Comparison of ENCODE assay signal across 8 mouse cellular contexts in the genomic region with DNA sequence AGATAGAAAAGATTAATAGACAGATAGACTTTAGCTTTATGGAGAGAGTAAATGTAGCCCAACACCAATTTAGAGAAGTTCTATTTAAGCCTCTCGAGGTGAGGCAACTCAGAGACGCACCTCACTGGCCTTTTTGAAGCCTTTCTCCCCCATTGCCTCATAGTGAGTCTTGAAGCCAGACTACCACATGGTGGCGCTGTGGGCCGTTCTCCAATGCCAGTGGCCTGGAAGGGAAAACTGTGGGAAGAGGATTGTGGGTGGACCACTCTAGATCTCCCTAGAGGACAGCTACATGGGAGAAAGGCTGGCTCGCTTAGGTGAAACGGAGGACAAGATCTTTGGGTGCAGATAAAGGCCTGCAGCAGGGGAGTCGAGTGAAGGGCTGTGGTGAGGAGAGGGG.
DNase-seq lines count a peak whose midpoint lies in the region; ATAC-seq and TF ChIP-seq lines count a peak whose summit lies in the region.

No protein-coding gene starts in this region.

- no peaks in the 10 kb centered on the region for H3K79me2 ChIP-seq in liver, adult 2 months (ENCODE audit: control insufficient read depth, insufficient read depth, low read length)

- no peaks in the 10 kb centered on the region for H3K36me3 ChIP-seq in liver, adult 2 months (ENCODE audit: control insufficient read depth, insufficient read depth, low read length)

- no peak for ATAC-seq in inflammation-experienced regulatory T-cells, adult 6 months

- H3K27ac ChIP-seq in liver, adult 2 months (replicated peaks; ENCODE audit: insufficient read depth, low read depth, low read length) = no peak overlapping the region

- TF ChIP-seq CTCF in liver, adult 2 months (IDR thresholded peaks at IDR 0.05; ENCODE audit: low read depth, low read length) = peak; percentile 78

- no peaks in the 10 kb centered on the region for H3K27me3 ChIP-seq in liver, adult 2 months (ENCODE audit: control insufficient read depth, insufficient read depth, low read length)

- H3K4me1 ChIP-seq in liver, adult 2 months (ENCODE audit: control insufficient read depth, insufficient read depth, low read length) = no peaks in the 10 kb centered on the region

- no peak overlapping the region for H3K9ac ChIP-seq in liver, adult 2 months (ENCODE audit: low read depth, low read length)

- no peak for TF ChIP-seq POLR2A in liver, adult 2 months (IDR thresholded peaks at IDR 0.05; ENCODE audit: extremely low read depth, insufficient read depth, low read length)

- 50% methylated on average over 7 of the region's 7 CpGs for WGBS in liver, adult 2 months

- no peak overlapping the region for H3K4me3 ChIP-seq in liver, adult 2 months (ENCODE audit: insufficient read depth, low read depth, low read length)

- peak; percentile 86 to 92 for DNase-seq in left cerebral cortex, adult 18-20 months (ENCODE audit: low spot score in 2 of 2)
- DNase-seq in left cerebral cortex, adult 11 months (ENCODE audit: low spot score) = no peak
- peak; percentile 71 for DNase-seq in adrenal gland, adult 2 months
- peak; percentile 57 for DNase-seq in embryo, embryonic 11.5 days (ENCODE audit: low read depth, low spot score)
- DNase-seq in heart, postnatal 4 days = peak; percentile 84
- DNase-seq in liver, adult 2 months (ENCODE audit: extremely low read depth, low read depth, low spot score) = no peak
- DNase-seq in retina, postnatal 7 days (ENCODE audit: low read depth, low spot score) = peak; percentile 70

Comparison
In these comparisons a context has a peak if more than half of its experiments do, and no peak if none do; other contexts are left out.
1. DNase-seq: peak in left cerebral cortex, adult 18-20 months (2 of 2), adrenal gland, adult 2 months (single experiment), embryo, embryonic 11.5 days (single experiment), heart, postnatal 4 days (single experiment) and retina, postnatal 7 days (single experiment); none in left cerebral cortex, adult 11 months (single experiment) and liver, adult 2 months (single experiment).